Mouse (Mus musculus) embryonic fibroblast, embryonic 13.5 days (primary cell): ENCODE results near the gene Gabrp. TPM values are rescaled to one million over a fixed set of nuclear protein-coding genes. Genes with fewer than 3 reads are reported as not detected.

Source experiments
- H3K27ac ChIP-seq: 2 replicates; pipeline ENCODE4 v1.5.1; 2012; ENCODE audit warnings: low read length, control low read depth, inconsistent platforms; ENCODE audit not compliant: insufficient read depth
- H3K4me1 ChIP-seq: 2 replicates; pipeline ENCODE4 v1.6.1; 2011; ENCODE audit warnings: low read length; ENCODE audit not compliant: control insufficient read depth, insufficient read depth
- H3K4me3 ChIP-seq: 2 replicates; pipeline ENCODE4 v1.5.1; 2011; ENCODE audit warnings: mild to moderate bottlenecking, control low read depth, low read length; ENCODE audit not compliant: insufficient read depth
- CTCF ChIP-seq: IDR thresholded peaks from 2 replicates; pipeline ENCODE4 v1.5.1; 2011; ENCODE audit warnings: mild to moderate bottlenecking, control low read depth, low read length, moderate library complexity, borderline replicate concordance; ENCODE audit not compliant: insufficient read depth
- POLR2A ChIP-seq: IDR thresholded peaks from 2 replicates; pipeline ENCODE4 v1.6.1; 2011; ENCODE audit warnings: low read depth, mild to moderate bottlenecking, control low read depth, low read length, moderate library complexity
- polyA plus RNA-seq: library from polyadenylated mRNA; stranded (reverse); fragments of >200 nt; gene quantifications from 2 replicates; pipeline ENCODE4 v1.2.4, GENCODE M21; 2011; ENCODE audit warnings: low read depth; ENCODE audit not compliant: missing spikeins, insufficient read length

Gabrp gene
- polyA plus RNA-seq, 1 experiment, result not detected

DNA sequence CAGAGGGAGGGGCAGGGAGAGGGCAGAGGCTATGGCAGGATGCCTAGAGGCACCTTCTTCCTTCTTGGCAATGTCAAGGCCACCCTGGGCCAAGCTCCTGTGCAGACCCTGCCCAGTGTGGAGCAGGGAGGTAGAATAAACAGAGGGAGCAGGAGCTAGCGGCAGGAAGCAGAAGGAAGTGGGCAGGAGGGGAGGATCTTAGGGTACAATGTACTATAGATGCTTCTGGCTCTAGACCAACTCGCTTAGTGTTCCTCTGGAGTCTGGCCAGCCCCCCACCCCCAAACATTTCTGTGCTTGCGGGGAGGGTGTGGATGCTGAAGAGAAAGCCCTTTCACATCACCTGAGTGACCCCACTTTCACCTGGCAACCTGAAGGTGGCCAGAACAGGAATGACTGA lies 862 bp upstream of the Gabrp start:
- TF ChIP-seq CTCF, result no peak
- TF ChIP-seq POLR2A, result no peak
- no peak overlapping the region for H3K4me3 ChIP-seq
- H3K27ac ChIP-seq, result no peak overlapping the region
- no peaks in the 10 kb centered on the region for H3K4me1 ChIP-seq

DNA sequence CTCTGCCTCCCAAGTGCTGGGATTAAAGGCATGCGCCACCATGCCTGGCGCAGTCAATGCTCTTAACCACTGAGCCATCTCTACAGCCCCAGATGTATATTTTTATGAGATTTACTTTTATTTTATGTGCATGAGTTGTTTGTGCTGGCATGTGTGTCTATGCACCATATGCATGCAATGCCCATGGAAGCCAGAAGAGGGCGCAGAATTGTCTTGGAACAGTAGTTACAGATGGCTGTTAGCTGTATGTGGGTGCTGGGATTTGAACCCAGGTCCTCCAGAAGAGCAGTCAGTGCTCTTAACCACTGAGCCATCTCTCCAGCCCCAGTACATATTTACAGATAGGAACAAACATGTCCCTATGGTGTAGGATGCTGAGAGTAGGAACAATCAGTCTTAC lies 3.8 kb downstream of the Gabrp start:
- Histone ChIP-seq H3K4me1 (no peaks in the 10 kb centered on the region), H3K4me3 (no peak overlapping the region), H3K27ac (no peak overlapping the region)
- TF ChIP-seq CTCF (no peak), POLR2A (no peak)

DNA sequence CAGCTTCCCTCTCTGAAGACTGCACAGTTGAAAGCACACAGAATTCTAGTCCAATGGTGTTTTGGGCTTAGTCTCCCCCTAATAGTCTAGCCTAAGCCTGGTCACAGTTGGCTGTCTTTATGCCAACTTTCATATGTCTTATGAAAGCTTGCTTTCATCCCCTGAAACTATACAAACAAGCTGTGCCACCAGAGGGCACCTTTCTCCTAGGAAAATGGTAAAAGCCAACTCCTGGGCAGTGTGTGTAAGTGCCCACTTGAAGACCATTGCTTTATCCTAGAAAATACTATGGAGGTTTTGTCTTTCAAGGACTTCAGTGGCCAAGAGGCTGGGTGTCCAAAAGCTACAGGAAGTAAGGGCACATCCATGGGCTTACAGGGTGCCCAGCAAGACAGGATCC lies 8.3 kb downstream of the Gabrp start:
- Histone ChIP-seq H3K4me3 (no peak overlapping the region), H3K27ac (no peak overlapping the region), H3K4me1 (no peaks in the 10 kb centered on the region)
- TF ChIP-seq CTCF (no peak), POLR2A (no peak)

DNA sequence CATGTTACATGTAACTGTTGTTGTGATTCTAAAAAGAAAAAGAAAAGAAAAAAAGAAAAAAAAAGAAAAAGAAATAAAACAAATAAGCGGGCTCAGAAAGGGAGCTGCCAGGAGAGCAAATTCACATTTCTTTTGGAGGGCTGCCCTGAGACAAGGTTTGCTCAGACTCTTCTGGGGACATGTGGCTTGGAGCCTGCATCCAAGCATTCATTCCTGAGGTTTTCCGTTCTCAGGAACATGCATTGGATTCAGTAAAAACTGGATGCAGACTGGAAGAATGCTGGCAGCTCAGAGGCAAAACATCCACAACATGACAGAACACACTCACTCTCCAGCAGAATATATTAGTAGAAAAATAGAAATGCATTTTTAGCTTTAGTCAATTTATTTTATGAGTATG lies 14.8 kb downstream of the Gabrp start:
- H3K27ac ChIP-seq, result peak overlapping the region; percentile 83
- no peak for TF ChIP-seq POLR2A
- no peak for TF ChIP-seq CTCF
- H3K4me3 ChIP-seq, result no peak overlapping the region
- peaks cover 3% of the 10 kb centered on the region; the same call in 1 of the 2 replicates for H3K4me1 ChIP-seq

DNA sequence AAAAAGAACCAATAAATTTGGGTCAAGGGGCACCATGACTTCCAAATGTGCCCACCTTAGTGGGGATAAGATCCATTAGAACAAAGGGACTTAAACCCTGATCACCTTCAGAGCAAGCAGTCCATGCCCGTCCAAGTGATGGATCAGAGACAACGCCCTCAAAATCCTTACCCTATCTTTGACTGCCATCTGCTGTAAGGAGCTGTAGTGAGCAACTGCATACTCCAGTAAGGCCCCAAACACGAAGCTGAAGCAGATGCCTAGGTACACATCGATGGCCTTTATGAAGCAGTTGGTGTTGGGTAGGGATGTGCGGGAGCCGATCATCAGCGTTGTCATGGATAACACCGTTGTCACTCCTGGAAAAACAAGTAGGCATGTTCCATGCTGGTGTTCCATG lies 24.6 kb downstream of the Gabrp start:
- Histone ChIP-seq H3K27ac (no peak overlapping the region), H3K4me3 (no peak overlapping the region), H3K4me1 (no peaks in the 10 kb centered on the region)
- no peak for TF ChIP-seq CTCF
- TF ChIP-seq POLR2A, result no peak

DNA sequence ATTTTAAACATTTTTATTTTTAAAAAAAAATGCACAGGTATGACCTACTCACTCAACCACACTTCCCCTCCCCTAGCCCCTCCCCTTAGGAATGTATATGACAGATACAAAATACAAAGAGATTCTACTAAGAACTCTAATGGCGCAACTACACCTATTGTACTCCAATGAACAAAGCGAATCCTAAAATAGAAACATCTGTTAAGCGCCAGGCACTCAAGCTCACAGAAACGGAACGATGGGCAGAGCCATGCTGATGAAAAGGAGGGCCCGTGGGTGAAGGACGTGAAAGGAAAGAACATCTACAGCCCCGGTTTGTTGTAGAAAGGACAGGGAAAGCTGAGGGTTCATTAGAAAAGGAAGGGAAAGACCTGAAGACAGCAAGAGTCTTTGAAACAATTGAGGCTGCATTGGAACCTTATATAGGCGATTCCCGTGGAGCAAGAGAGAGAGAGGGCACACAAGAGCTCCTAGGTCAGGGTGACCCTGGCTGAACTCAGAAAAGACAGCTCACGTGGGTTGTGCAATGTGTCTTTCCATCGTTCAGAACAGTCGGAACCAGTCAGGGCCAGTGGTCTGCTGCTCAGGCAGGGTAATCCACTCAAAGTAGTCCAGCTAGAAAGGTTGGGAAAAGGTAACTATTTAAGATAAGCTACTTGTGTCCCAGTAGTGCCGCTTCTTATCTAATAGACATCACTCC lies 27.7 kb downstream of the Gabrp start:
- no peak overlapping the region for H3K27ac ChIP-seq
- H3K4me3 ChIP-seq, result no peak overlapping the region
- no peak for TF ChIP-seq POLR2A
- TF ChIP-seq CTCF, result no peak
- no peaks in the 10 kb centered on the region for H3K4me1 ChIP-seq

DNA sequence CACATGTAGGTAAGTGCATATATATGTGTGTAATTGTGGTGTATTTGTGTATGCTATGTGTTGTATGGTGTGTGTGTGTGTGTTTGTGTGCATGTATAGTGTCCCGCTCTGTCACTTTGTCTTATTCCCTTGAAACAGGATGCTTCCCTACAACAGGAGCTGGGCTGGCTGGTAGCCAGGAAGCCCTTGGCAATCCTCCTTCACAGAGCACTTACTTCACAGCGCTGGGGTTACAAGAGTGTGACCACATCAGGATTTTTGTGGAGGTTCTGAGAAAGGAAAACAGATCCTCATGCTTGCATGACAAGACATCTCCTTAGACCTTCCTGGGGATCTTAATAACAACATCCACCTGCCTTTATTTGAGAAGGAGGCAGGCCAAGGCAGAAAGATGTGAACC lies 31.4 kb downstream of the Gabrp start:
- no peak for TF ChIP-seq POLR2A

DNA sequence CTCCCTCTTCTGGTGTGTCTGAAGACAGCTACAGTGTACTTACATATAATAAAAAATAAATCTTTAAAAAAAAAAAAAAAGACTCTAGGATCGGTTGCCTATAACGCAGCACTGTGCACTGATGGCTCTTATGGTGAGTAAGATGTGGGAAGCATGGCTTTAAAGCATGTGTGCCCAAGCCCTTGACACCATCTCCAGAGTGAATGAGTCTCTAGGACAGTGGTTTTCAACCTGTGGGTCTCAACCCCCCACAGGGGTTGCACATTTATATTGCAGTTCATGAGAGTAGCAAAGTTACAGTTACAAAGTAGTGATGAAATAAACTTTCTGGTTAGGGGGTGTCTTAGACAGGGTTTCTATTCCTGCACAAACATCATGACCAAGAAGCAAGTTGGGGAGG lies 33.8 kb downstream of the Gabrp start:
- TF ChIP-seq CTCF (no peak), POLR2A (no peak)

More for the DNA sequence above, 31.4 kb downstream of the Gabrp start:
- H3K4me3 ChIP-seq, result no peak overlapping the region
- no peaks in the 10 kb centered on the region for H3K4me1 ChIP-seq
- H3K27ac ChIP-seq, result no peak overlapping the region

DNA sequence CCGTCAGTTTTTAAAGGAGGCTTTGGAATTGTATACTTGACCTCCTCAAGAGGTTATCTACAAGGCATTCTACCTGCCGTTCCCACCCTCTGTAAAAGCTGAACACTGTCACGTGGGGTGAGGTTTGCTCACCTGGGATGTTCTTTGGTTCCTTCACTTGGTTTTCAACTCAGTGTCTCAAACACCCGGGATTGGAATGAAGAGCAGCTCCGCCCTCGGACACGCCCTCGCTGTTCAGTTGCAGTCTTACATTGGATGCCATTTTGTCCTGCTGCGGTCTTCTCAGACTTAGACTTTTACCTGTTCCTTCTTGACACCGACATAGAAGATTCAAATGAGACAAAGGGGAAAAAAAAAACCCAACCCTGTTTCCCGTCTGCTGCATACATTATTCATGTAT lies 34.6 kb downstream of the Gabrp start:
- H3K27ac ChIP-seq, result no peak overlapping the region
- no peaks in the 10 kb centered on the region for H3K4me1 ChIP-seq
- TF ChIP-seq CTCF, result no peak
- no peak for TF ChIP-seq POLR2A
- no peak overlapping the region for H3K4me3 ChIP-seq

More for the DNA sequence above, 33.8 kb downstream of the Gabrp start:
- Histone ChIP-seq H3K4me3 (no peak overlapping the region), H3K27ac (no peak overlapping the region), H3K4me1 (no peaks in the 10 kb centered on the region)

DNA sequence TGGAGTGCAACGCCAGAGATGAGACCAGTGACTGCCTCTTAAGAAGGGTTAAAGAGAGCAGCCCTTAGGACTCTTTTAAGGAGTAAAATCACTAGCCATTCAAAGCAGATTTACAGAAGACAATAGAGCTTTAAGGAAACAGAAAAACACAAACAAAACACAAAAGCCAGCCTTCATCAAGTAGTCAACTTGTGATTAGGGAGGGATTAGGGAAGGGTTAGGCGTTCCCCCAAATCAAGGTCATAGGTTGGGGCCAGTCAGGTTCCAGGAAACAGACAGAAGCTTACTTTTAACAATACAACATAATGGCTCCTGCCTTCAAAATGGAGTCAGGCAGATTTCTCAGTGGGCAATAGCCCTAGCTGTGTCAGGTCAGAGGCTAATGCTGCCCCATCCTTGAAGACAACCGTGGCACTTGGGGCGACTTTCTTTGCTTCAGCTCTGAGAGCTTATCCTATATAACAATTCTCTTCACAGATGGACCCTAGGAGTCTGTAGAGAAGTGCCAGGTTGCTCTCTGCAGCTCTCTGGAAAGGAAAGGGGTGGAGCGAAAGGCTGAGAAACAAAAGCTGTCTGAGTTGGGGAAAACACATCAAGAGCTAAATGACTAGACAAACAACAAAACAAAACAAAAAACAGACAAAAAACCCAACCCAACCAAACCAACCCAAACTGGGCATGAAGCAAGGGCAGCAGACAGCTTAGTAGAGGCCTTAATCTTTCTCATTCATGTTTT lies 41.2 kb downstream of the Gabrp start:
- Histone ChIP-seq H3K27ac (no peak overlapping the region), H3K4me3 (no peak overlapping the region), H3K4me1 (no peaks in the 10 kb centered on the region)
- TF ChIP-seq CTCF, result no peak
- TF ChIP-seq POLR2A, result no peak
